Mouse (Mus musculus): ENCODE results near the gene Slc4a7.

- TF ChIP-seq CEBPB (IDR thresholded peaks at IDR 0.05; ENCODE audit: insufficient read depth, poor library complexity, severe bottlenecking), result no peak
- no peak for TF ChIP-seq USF1 (IDR thresholded peaks at IDR 0.05; ENCODE audit: low read depth)
- no peak for TF ChIP-seq TCF3 (IDR thresholded peaks at IDR 0.05; ENCODE audit: insufficient read length, low read depth)
- TF ChIP-seq MAX (IDR thresholded peaks at IDR 0.05; ENCODE audit: low read depth), result no peak
Observed at GRCm38 (mm10) chr14:14703346-14703871, 1.3 kb downstream of the Slc4a7 start.

Measured in myocyte (in vitro differentiated cells).